Mouse (Mus musculus) CH12.LX (cell line): ENCODE results near the gene Xrra1. TPM values are rescaled to one million over a fixed set of nuclear protein-coding genes. Genes with fewer than 3 reads are reported as not detected.
A peak's percentile ranks its signal among the peaks of the same experiment; 100 is the strongest.

Experiments used
- DNase-seq: peaks from one replicate; pipeline ENCODE4 v3.0.0-alpha.2; 2013; ENCODE audit errors: extremely low read depth
- H3K27ac ChIP-seq: 2 replicates; pipeline ENCODE4 v1.5.1; 2012; ENCODE audit warnings: low read depth, mild to moderate bottlenecking, control low read depth, moderate library complexity; ENCODE audit not compliant: insufficient read depth
- H3K27me3 ChIP-seq: replicated peaks from 2 replicates; pipeline ENCODE3; 2012; ENCODE audit warnings: inconsistent platforms
- H3K36me3 ChIP-seq, 2 experiments: replicated peaks in 1 of 2; 2 replicates each; pipeline versions ENCODE3 to v1.6.1; 2012; ENCODE audit warnings: inconsistent platforms in 1 of 2, low read length in 1 of 2, mild to moderate bottlenecking in 1 of 2, mixed read lengths in 1 of 2, moderate library complexity in 1 of 2; ENCODE audit not compliant: control insufficient read depth in 1 of 2, insufficient read depth in 1 of 2
- H3K4me1 ChIP-seq, 2 experiments: 2 replicates each; pipeline ENCODE4 v1.6.1; 2012; ENCODE audit warnings: inconsistent platforms in 1 of 2, moderate library complexity in 1 of 2; ENCODE audit not compliant: insufficient read depth in 2 of 2, control insufficient read depth in 1 of 2
- H3K4me2 ChIP-seq: 2 replicates; pipeline ENCODE4 v1.6.1; 2012; ENCODE audit warnings: low read depth, mild to moderate bottlenecking, control low read depth; ENCODE audit not compliant: poor library complexity, insufficient read depth, severe bottlenecking
- H3K4me3 ChIP-seq, 3 experiments: fragments of 150-350 bp in 1 of 3; sonication (generic) in 1 of 3; replicated peaks in 1 of 3; 2 replicates each; pipeline versions ENCODE3 to v1.5.1; 2011 to 2012; ENCODE audit warnings: low read depth in 2 of 3, low read length in 2 of 3, mild to moderate bottlenecking in 2 of 3, moderate library complexity in 2 of 3, control low read depth in 1 of 3, improper control_type of control experiment in 1 of 3, inconsistent platforms in 1 of 3, mixed read lengths in 1 of 3; ENCODE audit not compliant: poor library complexity in 1 of 3
- H3K79me2 ChIP-seq: replicated peaks from 2 replicates; pipeline ENCODE4 v1.6.1; 2012; ENCODE audit warnings: mild to moderate bottlenecking, moderate library complexity; ENCODE audit not compliant: control insufficient read depth, poor library complexity, insufficient read depth, severe bottlenecking; ENCODE audit errors: extremely low read depth
- H3K9ac ChIP-seq: 2 replicates; pipeline ENCODE4 v1.6.1; 2012; ENCODE audit warnings: low read depth, mild to moderate bottlenecking, control low read depth, moderate library complexity; ENCODE audit not compliant: insufficient read depth
- H3K9me3 ChIP-seq: replicated peaks from 2 replicates; pipeline ENCODE3; 2012; ENCODE audit warnings: low read length, inconsistent platforms, mixed read lengths
- BHLHE40 ChIP-seq: IDR thresholded peaks from 2 replicates; pipeline ENCODE4 v1.6.1; 2011; ENCODE audit warnings: mild to moderate bottlenecking, low read depth, low read length, improper control_type of control experiment
- CHD1 ChIP-seq: IDR thresholded peaks from 2 replicates; pipeline ENCODE4 v1.6.1; 2012; ENCODE audit warnings: low read depth, low read length, improper control_type of control experiment, inconsistent platforms
- CHD2 ChIP-seq: IDR thresholded peaks from 2 replicates; pipeline ENCODE4 v1.6.1; 2011; ENCODE audit warnings: low read length, improper control_type of control experiment
- CTCF ChIP-seq, 2 experiments: IDR thresholded peaks in 1 of 2; conservative IDR thresholded peaks in 1 of 2; 2 replicates each; pipeline ENCODE4 v1.5.1; 2011 to 2012; ENCODE audit warnings: low read depth in 2 of 2, low read length in 2 of 2, improper control_type of control experiment in 1 of 2, inconsistent platforms in 1 of 2, mild to moderate bottlenecking in 1 of 2, moderate library complexity in 1 of 2
- E2F4 ChIP-seq: IDR thresholded peaks from 2 replicates; pipeline ENCODE4 v1.6.1; 2011; ENCODE audit warnings: low read depth, low read length, improper control_type of control experiment; ENCODE audit not compliant: insufficient replicate concordance
- ELF1 ChIP-seq: IDR thresholded peaks from 2 replicates; pipeline ENCODE4 v1.6.1; 2014; ENCODE audit warnings: low read depth, mild to moderate bottlenecking, inconsistent platforms, low read length, improper control_type of control experiment
- EP300 ChIP-seq: IDR thresholded peaks from 2 replicates; pipeline ENCODE4 v1.6.1; 2011; ENCODE audit warnings: low read length, improper control_type of control experiment
- ETS1 ChIP-seq: conservative IDR thresholded peaks from 2 replicates; pipeline ENCODE4 v1.6.1; 2012; ENCODE audit warnings: low read depth, mild to moderate bottlenecking, inconsistent platforms, low read length, improper control_type of control experiment, moderate library complexity
- GABPA ChIP-seq: IDR thresholded peaks from 2 replicates; pipeline ENCODE4 v1.6.1; 2012; ENCODE audit warnings: low read depth, low read length, improper control_type of control experiment, inconsistent platforms; ENCODE audit not compliant: insufficient replicate concordance
- HCFC1 ChIP-seq: IDR thresholded peaks from 2 replicates; pipeline ENCODE4 v1.6.1; 2012; ENCODE audit warnings: low read depth, mild to moderate bottlenecking, inconsistent platforms, low read length, improper control_type of control experiment
- IRF4 ChIP-seq: IDR thresholded peaks from 2 replicates; pipeline ENCODE4 v1.6.1; 2014; ENCODE audit warnings: low read depth, mild to moderate bottlenecking, inconsistent platforms, low read length, improper control_type of control experiment
- JUN ChIP-seq: IDR thresholded peaks from 2 replicates; pipeline ENCODE4 v1.6.1; 2011; ENCODE audit warnings: low read depth, mild to moderate bottlenecking, low read length, improper control_type of control experiment, moderate library complexity; ENCODE audit not compliant: insufficient read depth
- JUND ChIP-seq: conservative IDR thresholded peaks from 2 replicates; pipeline ENCODE4 v1.6.1; 2011; ENCODE audit warnings: low read depth, low read length, improper control_type of control experiment
- KAT2A ChIP-seq: IDR thresholded peaks from 2 replicates; pipeline ENCODE4 v1.6.1; 2012; ENCODE audit warnings: low read length, improper control_type of control experiment, inconsistent platforms; ENCODE audit not compliant: insufficient replicate concordance
- MAFK ChIP-seq: IDR thresholded peaks from 2 replicates; pipeline ENCODE4 v1.6.1; 2011; ENCODE audit warnings: low read length, improper control_type of control experiment; ENCODE audit not compliant: insufficient replicate concordance
- MAX ChIP-seq: IDR thresholded peaks from 2 replicates; pipeline ENCODE4 v1.6.1; 2011; ENCODE audit warnings: low read length, improper control_type of control experiment
- MAZ ChIP-seq: IDR thresholded peaks from 2 replicates; pipeline ENCODE4 v1.6.1; 2012; ENCODE audit warnings: low read depth, mild to moderate bottlenecking, inconsistent platforms, low read length, improper control_type of control experiment, moderate library complexity
- MEF2A ChIP-seq: IDR thresholded peaks from 2 replicates; pipeline ENCODE4 v1.6.1; 2014; ENCODE audit warnings: low read depth, mild to moderate bottlenecking, inconsistent platforms, low read length, improper control_type of control experiment, borderline replicate concordance
- MXI1 ChIP-seq: IDR thresholded peaks from 2 replicates; pipeline ENCODE4 v1.6.1; 2011; ENCODE audit warnings: mild to moderate bottlenecking, low read depth, low read length, improper control_type of control experiment
- MYC ChIP-seq: IDR thresholded peaks from 2 replicates; pipeline ENCODE4 v1.6.1; 2011; ENCODE audit warnings: low read depth, mild to moderate bottlenecking, improper control_type of control experiment, low read length
- NELFE ChIP-seq: IDR thresholded peaks from 2 replicates; pipeline ENCODE4 v1.6.1; 2011; ENCODE audit warnings: low read depth, low read length, improper control_type of control experiment
- NRF1 ChIP-seq: IDR thresholded peaks from 2 replicates; pipeline ENCODE4 v1.6.1; 2014; ENCODE audit warnings: low read depth, mild to moderate bottlenecking, inconsistent platforms, low read length, improper control_type of control experiment, moderate library complexity
- PAX5 ChIP-seq: IDR thresholded peaks from 2 replicates; pipeline ENCODE4 v1.6.1; 2012; ENCODE audit warnings: low read length, inconsistent platforms, mixed read lengths
- POLR2A ChIP-seq: IDR thresholded peaks from 2 replicates; pipeline ENCODE4 v1.6.1; 2011; ENCODE audit warnings: low read depth, mild to moderate bottlenecking, improper control_type of control experiment, low read length
- POLR2AphosphoS2 ChIP-seq: IDR thresholded peaks from 2 replicates; pipeline ENCODE4 v1.6.1; 2011; ENCODE audit warnings: low read depth, low read length, improper control_type of control experiment
- RAD21 ChIP-seq: IDR thresholded peaks from 2 replicates; pipeline ENCODE4 v1.6.1; 2011; ENCODE audit warnings: low read depth, mild to moderate bottlenecking, low read length, improper control_type of control experiment, moderate library complexity
- RCOR1 ChIP-seq: conservative IDR thresholded peaks from 2 replicates; pipeline ENCODE4 v1.6.1; 2012; ENCODE audit warnings: low read depth, mild to moderate bottlenecking, inconsistent platforms, low read length, improper control_type of control experiment
- SIN3A ChIP-seq: IDR thresholded peaks from 2 replicates; pipeline ENCODE4 v1.6.1; 2012; ENCODE audit warnings: low read length, improper control_type of control experiment, inconsistent platforms
- SMC3 ChIP-seq: IDR thresholded peaks from 2 replicates; pipeline ENCODE4 v1.6.1; 2011; ENCODE audit warnings: low read depth, low read length, improper control_type of control experiment
- TBP ChIP-seq: conservative IDR thresholded peaks from 2 replicates; pipeline ENCODE4 v1.6.1; 2011; ENCODE audit warnings: low read depth, low read length, improper control_type of control experiment
- TCF12 ChIP-seq: IDR thresholded peaks from 2 replicates; pipeline ENCODE4 v1.6.1; 2014; ENCODE audit warnings: low read depth, mild to moderate bottlenecking, inconsistent platforms, low read length, improper control_type of control experiment
- UBTF ChIP-seq: IDR thresholded peaks from 2 replicates; pipeline ENCODE4 v1.6.1; 2012; ENCODE audit warnings: low read depth, mild to moderate bottlenecking, inconsistent platforms, low read length, improper control_type of control experiment, moderate library complexity
- USF1 ChIP-seq: IDR thresholded peaks from 2 replicates; pipeline ENCODE4 v1.6.1; 2014; ENCODE audit warnings: low read depth, mild to moderate bottlenecking, inconsistent platforms, low read length, improper control_type of control experiment
- USF2 ChIP-seq: conservative IDR thresholded peaks from 2 replicates; pipeline ENCODE4 v1.6.1; 2011; ENCODE audit warnings: low read depth, low read length, improper control_type of control experiment
- ZC3H11A ChIP-seq: IDR thresholded peaks from 2 replicates; pipeline ENCODE4 v1.6.1; 2012; ENCODE audit warnings: low read depth, mild to moderate bottlenecking, inconsistent platforms, low read length, improper control_type of control experiment
- ZKSCAN1 ChIP-seq: IDR thresholded peaks from 2 replicates; pipeline ENCODE4 v1.6.1; 2012; ENCODE audit warnings: low read depth, inconsistent platforms, low read length, improper control_type of control experiment, borderline replicate concordance
- ZMIZ1 ChIP-seq: IDR thresholded peaks from 2 replicates; pipeline ENCODE4 v1.6.1; 2012; ENCODE audit warnings: low read depth, mild to moderate bottlenecking, inconsistent platforms, low read length, improper control_type of control experiment
- ZNF384 ChIP-seq: IDR thresholded peaks from 2 replicates; pipeline ENCODE4 v1.6.1; 2012; ENCODE audit warnings: low read depth, low read length, improper control_type of control experiment, inconsistent platforms
- dilution Hi-C: fragments of 300-500 bp; cut with MboI; formaldehyde crosslinking; loops from 2 replicates; pipeline ENCODE4 v1.14.3; 2020; ENCODE audit warnings: low sequenced_read_pairs; ENCODE audit not compliant: extremely low pct_unique_long_range_greater_than_20kb, extremely low pct_ligation_motif_present
- in situ Hi-C: fragments of 300-500 bp; cut with MboI; formaldehyde crosslinking; loops from 3 replicates; pipeline ENCODE4 v1.14.3; 2019; ENCODE audit warnings: low sequenced_read_pairs, low pct_ligation_motif_present, low pct_unique_long_range_greater_than_20kb, mixed read lengths
- polyA plus RNA-seq: library from polyadenylated mRNA; unstranded; fragments of >175 nt; gene quantifications from 2 replicates; pipeline ENCODE4 v1.2.1, GENCODE M21; 2012; ENCODE audit warnings: low read depth; ENCODE audit not compliant: insufficient read length
- total RNA-seq, 2 experiments: library from RNA; depleted of rRNA; stranded (reverse); fragments of 300-350 nt in 1 of 2; fragments of >200 nt in 1 of 2; gene quantifications; 2 replicates each; pipeline ENCODE4 v1.2.3; 2012 to 2014

Xrra1 gene
- total and polyA plus RNA-seq, 3 experiments, result 0.17 to 0.59 (median 0.49) TPM

GRCm38 (mm10) chr7:99834314-99834853 lies 24.5 kb upstream of the Xrra1 start:
- H3K79me2 ChIP-seq, result no peaks in the 10 kb centered on the region
- H3K9me3 ChIP-seq, result no peaks in the 10 kb centered on the region
- in situ Hi-C loops (no loop called here), dilution Hi-C loops (no loop called here)
- peak overlapping the region; percentile 84 for H3K27ac ChIP-seq
- no peaks in the 10 kb centered on the region for H3K27me3 ChIP-seq
- H3K4me2 ChIP-seq, result peak overlapping the region; percentile 100
- H3K4me1 ChIP-seq, result peaks cover 12 to 58% of the 10 kb centered on the region in 2 experiments; a peak in 3 of 4 replicates
- peak overlapping the region; percentile 69; the same call in 1 of the 2 replicates for H3K9ac ChIP-seq
- peaks cover 23 to 34% of the 10 kb centered on the region in 2 experiments for H3K36me3 ChIP-seq
- TF ChIP-seq CHD1 (no peak), MEF2A (no peak; the same call in 1 of the 2 replicates), JUN (no peak), ELF1 (no peak), NRF1 (no peak), TCF12 (no peak), GABPA (no peak), ZMIZ1 (0 out of 2 replicates have a peak, but pooled peaks have one; percentile 45), TBP (no peak), SMC3 (0 out of 2 replicates have a peak, but pooled peaks have one; percentile 11), KAT2A (no peak), EP300 (no peak), IRF4 (peak; percentile 16; the same call in 1 of the 2 replicates), RAD21 (no peak), NELFE (no peak; the same call in 1 of the 2 replicates), MAZ (no peak), JUND (no peak), MXI1 (peak; percentile 42), ETS1 (0 out of 2 replicates have a peak, but pooled peaks have one; percentile 19), USF1 (no peak), MYC (peak; percentile 75; the same call in 1 of the 2 replicates), BHLHE40 (peak; percentile 47), HCFC1 (no peak), ZKSCAN1 (no peak), MAFK (no peak), CHD2 (no peak), POLR2AphosphoS2 (no peak), E2F4 (0 out of 2 replicates have a peak, but pooled peaks have one; percentile 34), USF2 (no peak), ZNF384 (no peak), POLR2A (no peak), MAX (peak; percentile 71), RCOR1 (no peak), UBTF (no peak), PAX5 (no peak), ZC3H11A (no peak), CTCF (conservative IDR thresholded peaks at IDR 0.05 in 1 of 2, IDR thresholded peaks at IDR 0.05 in 1 of 2; ENCODE audit: low read depth in 2 of 2, low read length in 2 of 2) (no peak), SIN3A (no peak)
- H3K4me3 ChIP-seq, result peak overlapping the region in 2 of 3 experiments; percentile 8 to 35
- DNase-seq, result no peak
